Mouse (Mus musculus): Measurements from ENCODE around the gene Fam20c. TPM values are rescaled to one million over a fixed set of nuclear protein-coding genes. Genes with fewer than 3 reads are reported as not detected.

The Fam20c gene
- total and polyA plus RNA-seq, 2 experiments from 2014 or later = 4.4 to 9.1 TPM

- Histone ChIP-seq H3K4me1 (ENCODE audit: control insufficient read depth, insufficient read depth) (peaks cover 10% of the 10 kb centered on the region), H3K4me2 (ENCODE audit: low read depth, low read length) (no peak overlapping the region), H3K27me3 (ENCODE audit: control insufficient read depth, insufficient read depth, low read length) (no peaks in the 10 kb centered on the region), H3K27ac (ENCODE audit: low read depth) (no peak overlapping the region), H3K36me3 (replicated peaks; ENCODE audit: control insufficient read depth, insufficient read depth, low read length) (peaks cover 19% of the 10 kb centered on the region), H3K9me3 (replicated peaks; ENCODE audit: control insufficient read depth, low read length) (no peaks in the 10 kb centered on the region), H3K4me3 (ENCODE audit: low read depth, low read length) (no peak overlapping the region), H3K9ac (replicated peaks; ENCODE audit: low read depth, low read length) (no peak overlapping the region)
- TF ChIP-seq CTCF (IDR thresholded peaks at IDR 0.05; ENCODE audit: low read depth) = no peak
- TF ChIP-seq EP300 (IDR thresholded peaks at IDR 0.05; ENCODE audit: low read depth) = no peak
- DNase-seq (ENCODE audit: low spot score) = no peak
- ATAC-seq (ENCODE audit: insufficient read depth, low read depth) = peak; percentile 51; the same call in 1 of the 2 replicates
- WGBS = 58% methylated on average over 6 of the region's 6 CpGs
Observed at GRCm38 (mm10) chr5:138809767-138810166, 55.5 kb downstream of the Fam20c start.

- H3K9ac ChIP-seq (replicated peaks; ENCODE audit: low read depth, low read length) = no peak within 1 kb of the TSS
- peaks cover 48% of the 10 kb centered on the region for H3K27me3 ChIP-seq (ENCODE audit: control insufficient read depth, insufficient read depth, low read length)
- no peak within 1 kb of the TSS for H3K27ac ChIP-seq (ENCODE audit: low read depth)
- WGBS = 18% methylated on average over 21 of the region's 21 CpGs
- TF ChIP-seq EP300 (IDR thresholded peaks at IDR 0.05; ENCODE audit: low read depth) (no peak), CTCF (IDR thresholded peaks at IDR 0.05; ENCODE audit: low read depth) (no peak)
- H3K4me2 ChIP-seq (ENCODE audit: low read depth, low read length) = peak within 1 kb of the TSS; percentile 62
- peak within 1 kb of the TSS; percentile 38 for H3K4me3 ChIP-seq (ENCODE audit: low read depth, low read length)
- H3K36me3 ChIP-seq (replicated peaks; ENCODE audit: control insufficient read depth, insufficient read depth, low read length) = no peaks in the 10 kb centered on the region
- H3K4me1 ChIP-seq (ENCODE audit: control insufficient read depth, insufficient read depth) = no peaks in the 10 kb centered on the region
- H3K9me3 ChIP-seq (replicated peaks; ENCODE audit: control insufficient read depth, low read length) = no peaks in the 10 kb centered on the region
- DNase-seq (ENCODE audit: low spot score) (no peak), ATAC-seq (ENCODE audit: insufficient read depth, low read depth) (no peak)
Observed at GRCm38 (mm10) chr5:138819780-138820179, 65.5 kb downstream of the Fam20c start, which contains the start of gene Gm5294. Gm5294 (plus strand) TSS chr5:138820080.

GRCm38 (mm10) chr5:138820717-138821332, 66.5 kb downstream of the Fam20c start:
- no peak overlapping the region for H3K27ac ChIP-seq (ENCODE audit: low read depth)
- H3K4me2 ChIP-seq (ENCODE audit: low read depth, low read length) = peak overlapping the region; percentile 62
- no peaks in the 10 kb centered on the region for H3K36me3 ChIP-seq (replicated peaks; ENCODE audit: control insufficient read depth, insufficient read depth, low read length)
- H3K9me3 ChIP-seq (replicated peaks; ENCODE audit: control insufficient read depth, low read length) = no peaks in the 10 kb centered on the region
- ATAC-seq (ENCODE audit: insufficient read depth, low read depth) = peak; percentile 44
- no peak overlapping the region for H3K9ac ChIP-seq (replicated peaks; ENCODE audit: low read depth, low read length)
- WGBS = 4% methylated on average over 39 of the region's 39 CpGs
- TF ChIP-seq EP300 (IDR thresholded peaks at IDR 0.05; ENCODE audit: low read depth) (no peak), CTCF (IDR thresholded peaks at IDR 0.05; ENCODE audit: low read depth) (no peak)
- H3K4me1 ChIP-seq (ENCODE audit: control insufficient read depth, insufficient read depth) = no peaks in the 10 kb centered on the region
- peaks cover 55% of the 10 kb centered on the region for H3K27me3 ChIP-seq (ENCODE audit: control insufficient read depth, insufficient read depth, low read length)
- H3K4me3 ChIP-seq (ENCODE audit: low read depth, low read length) = peak overlapping the region; percentile 38
- no peak for DNase-seq (ENCODE audit: low spot score)

- DNase-seq (ENCODE audit: low spot score) (no peak), ATAC-seq (ENCODE audit: insufficient read depth, low read depth) (no peak)
- H3K36me3 ChIP-seq (replicated peaks; ENCODE audit: control insufficient read depth, insufficient read depth, low read length) = no peaks in the 10 kb centered on the region
- H3K9me3 ChIP-seq (replicated peaks; ENCODE audit: control insufficient read depth, low read length) = no peaks in the 10 kb centered on the region
- H3K27ac ChIP-seq (ENCODE audit: low read depth) = no peak overlapping the region
- WGBS = 60% methylated on average over 3 of the region's 3 CpGs
- no peak overlapping the region for H3K4me3 ChIP-seq (ENCODE audit: low read depth, low read length)
- no peak overlapping the region for H3K9ac ChIP-seq (replicated peaks; ENCODE audit: low read depth, low read length)
- no peaks in the 10 kb centered on the region for H3K4me1 ChIP-seq (ENCODE audit: control insufficient read depth, insufficient read depth)
- H3K27me3 ChIP-seq (ENCODE audit: control insufficient read depth, insufficient read depth, low read length) = peaks cover 45% of the 10 kb centered on the region
- no peak overlapping the region for H3K4me2 ChIP-seq (ENCODE audit: low read depth, low read length)
- TF ChIP-seq CTCF (IDR thresholded peaks at IDR 0.05; ENCODE audit: low read depth) = no peak
- no peak for TF ChIP-seq EP300 (IDR thresholded peaks at IDR 0.05; ENCODE audit: low read depth)
Observed at GRCm38 (mm10) chr5:138825090-138825489, 70.8 kb downstream of the Fam20c start.

GRCm38 (mm10) chr5:138833406-138833805, 79.1 kb downstream of the Fam20c start:
- H3K4me2 ChIP-seq (ENCODE audit: low read depth, low read length) = no peak overlapping the region
- ATAC-seq (ENCODE audit: insufficient read depth, low read depth) = 0 out of 2 replicates have a peak, but pooled peaks have one; percentile 24
- no peaks in the 10 kb centered on the region for H3K36me3 ChIP-seq (replicated peaks; ENCODE audit: control insufficient read depth, insufficient read depth, low read length)
- DNase-seq (ENCODE audit: low spot score) = peak; percentile 54
- no peak overlapping the region for H3K27ac ChIP-seq (ENCODE audit: low read depth)
- 0 out of 2 replicates have a peak, but pooled peaks cover 4% of the 10 kb centered on the region for H3K4me1 ChIP-seq (ENCODE audit: control insufficient read depth, insufficient read depth)
- no peak overlapping the region for H3K9ac ChIP-seq (replicated peaks; ENCODE audit: low read depth, low read length)
- no peak for TF ChIP-seq CTCF (IDR thresholded peaks at IDR 0.05; ENCODE audit: low read depth)
- no peak for TF ChIP-seq EP300 (IDR thresholded peaks at IDR 0.05; ENCODE audit: low read depth)
- no peaks in the 10 kb centered on the region for H3K9me3 ChIP-seq (replicated peaks; ENCODE audit: control insufficient read depth, low read length)
- H3K27me3 ChIP-seq (ENCODE audit: control insufficient read depth, insufficient read depth, low read length) = no peaks in the 10 kb centered on the region
- H3K4me3 ChIP-seq (ENCODE audit: low read depth, low read length) = no peak overlapping the region
- 26% methylated on average over 6 of the region's 6 CpGs for WGBS

- no peak for ATAC-seq (ENCODE audit: insufficient read depth, low read depth)
- Histone ChIP-seq H3K9ac (replicated peaks; ENCODE audit: low read depth, low read length) (no peak overlapping the region), H3K4me1 (ENCODE audit: control insufficient read depth, insufficient read depth) (0 out of 2 replicates have a peak, but pooled peaks cover 4% of the 10 kb centered on the region), H3K36me3 (replicated peaks; ENCODE audit: control insufficient read depth, insufficient read depth, low read length) (no peaks in the 10 kb centered on the region), H3K4me2 (ENCODE audit: low read depth, low read length) (no peak overlapping the region), H3K9me3 (replicated peaks; ENCODE audit: control insufficient read depth, low read length) (no peaks in the 10 kb centered on the region), H3K27me3 (ENCODE audit: control insufficient read depth, insufficient read depth, low read length) (no peaks in the 10 kb centered on the region), H3K27ac (ENCODE audit: low read depth) (no peak overlapping the region), H3K4me3 (ENCODE audit: low read depth, low read length) (no peak overlapping the region)
- TF ChIP-seq EP300 (IDR thresholded peaks at IDR 0.05; ENCODE audit: low read depth) = no peak
- no peak for TF ChIP-seq CTCF (IDR thresholded peaks at IDR 0.05; ENCODE audit: low read depth)
- no peak for DNase-seq (ENCODE audit: low spot score)
- 73% methylated on average over 3 of the region's 3 CpGs for WGBS
Observed at GRCm38 (mm10) chr5:138834910-138835309, 80.6 kb downstream of the Fam20c start.

All from heart, postnatal 0 days (tissue).